Mouse (Mus musculus) intestine, embryonic 15.5 days (tissue): ENCODE data around the gene Col19a1. TPM values are rescaled to one million over a fixed set of nuclear protein-coding genes. Genes with fewer than 3 reads are reported as not detected.

Source experiments
- ATAC-seq: fragments of 200-750 bp; cut with Nextera tagmentation; 2 replicates; pipeline ENCODE4 v1.8.0; 2017; ENCODE audit warnings: moderate TSS enrichment, moderate library complexity
- H3K27ac ChIP-seq: fragments of 300-500 bp; sonication (generic); 2 replicates; pipeline ENCODE4 v1.5.1; 2015; ENCODE audit warnings: mild to moderate bottlenecking, inconsistent platforms
- H3K27me3 ChIP-seq: fragments of 300-500 bp; sonication (generic); replicated peaks from 2 replicates; pipeline ENCODE4 v1.6.1; 2015; ENCODE audit warnings: inconsistent platforms
- H3K36me3 ChIP-seq: fragments of 300-500 bp; sonication (generic); 2 replicates; pipeline ENCODE4 v1.6.1; 2015; ENCODE audit warnings: inconsistent platforms
- H3K4me1 ChIP-seq: fragments of 300-500 bp; sonication (generic); replicated peaks from 2 replicates; pipeline ENCODE4 v1.6.1; 2015; ENCODE audit warnings: inconsistent platforms
- H3K4me2 ChIP-seq: fragments of 300-500 bp; sonication (generic); replicated peaks from 2 replicates; pipeline ENCODE4 v1.6.1; 2015; ENCODE audit warnings: mild to moderate bottlenecking, inconsistent platforms
- H3K4me3 ChIP-seq: fragments of 300-500 bp; sonication (generic); replicated peaks from 2 replicates; pipeline ENCODE4 v1.5.1; 2015; ENCODE audit warnings: inconsistent platforms
- H3K9ac ChIP-seq: fragments of 300-500 bp; sonication (generic); 2 replicates; pipeline ENCODE4 v1.6.1; 2015; ENCODE audit warnings: inconsistent platforms
- H3K9me3 ChIP-seq: fragments of 300-500 bp; sonication (generic); 2 replicates; pipeline ENCODE4 v1.6.1; 2016; ENCODE audit warnings: inconsistent platforms
- WGBS: fragments of 180-500 bp; shearing (Covaris S2); methylation state at CpG from one replicate; pipeline ENCODE4 v1.1.7; 2015; 5-methylcytosine and 5-hydroxymethylcytosine counted together
- polyA plus RNA-seq: library from polyadenylated mRNA; unstranded; fragments of >200 nt; fragmentation: Nextera tagmentation; extraction: Ambion mirVana; gene quantifications from 2 replicates; pipeline ENCODE4 v1.2.1, GENCODE M21; 2015

The Col19a1 gene
- polyA plus RNA-seq, 1 experiment from 2014 or later, result 0.75 TPM

- Histone ChIP-seq H3K4me1 (0 out of 2 replicates have a peak, but pooled peaks cover 3% of the 10 kb centered on the region), H3K9ac (no peak overlapping the region), H3K27ac (no peak overlapping the region), H3K4me3 (no peak overlapping the region), H3K36me3 (no peaks in the 10 kb centered on the region), H3K4me2 (no peak overlapping the region), H3K9me3 (no peaks in the 10 kb centered on the region), H3K27me3 (no peaks in the 10 kb centered on the region)
- no peak for ATAC-seq
- 92% methylated on average over 1 of the region's 1 CpGs for WGBS
These were observed 39.7 kb downstream of the Col19a1 start for GRCm38 (mm10) chr1:24547574-24547973.

GRCm38 (mm10) chr1:24539852-24540251 lies 47.4 kb downstream of the Col19a1 start:
- Histone ChIP-seq H3K9me3 (no peaks in the 10 kb centered on the region), H3K9ac (no peak overlapping the region), H3K27ac (no peak overlapping the region), H3K27me3 (no peaks in the 10 kb centered on the region), H3K36me3 (no peaks in the 10 kb centered on the region), H3K4me2 (no peak overlapping the region), H3K4me1 (no peaks in the 10 kb centered on the region), H3K4me3 (no peak overlapping the region)
- ATAC-seq, result no peak
- 62% methylated on average over 1 of the region's 1 CpGs for WGBS

- no peaks in the 10 kb centered on the region for H3K4me1 ChIP-seq
- H3K9me3 ChIP-seq, result no peaks in the 10 kb centered on the region
- H3K4me2 ChIP-seq, result no peak overlapping the region
- H3K4me3 ChIP-seq, result no peak overlapping the region
- no peak overlapping the region for H3K27ac ChIP-seq
- H3K27me3 ChIP-seq, result no peaks in the 10 kb centered on the region
- ATAC-seq, result no peak
- no peaks in the 10 kb centered on the region for H3K36me3 ChIP-seq
- no peak overlapping the region for H3K9ac ChIP-seq
- WGBS, result 62% methylated on average over 2 of the region's 2 CpGs
These were observed 60.1 kb downstream of the Col19a1 start for GRCm38 (mm10) chr1:24527194-24527593.

DNA sequence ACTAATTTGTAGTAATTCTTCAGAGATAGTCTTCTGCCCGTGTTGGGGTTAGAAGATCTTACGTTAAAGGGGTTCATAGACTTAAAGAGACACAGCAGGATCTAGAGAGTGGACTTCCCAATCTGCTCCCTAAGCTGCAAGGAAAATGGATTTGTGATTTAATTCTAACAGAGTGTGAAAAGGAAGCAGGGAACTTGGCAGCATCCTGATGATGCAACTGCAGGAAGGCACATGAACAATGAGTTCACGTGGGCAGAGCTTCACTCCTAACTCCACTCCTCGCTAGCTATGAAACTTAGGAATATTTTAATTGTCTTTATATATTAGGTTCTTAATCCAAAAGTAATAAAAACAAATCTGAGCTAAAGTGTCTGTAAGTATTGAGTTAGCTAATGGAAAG lies 69.8 kb downstream of the Col19a1 start:
- H3K27me3 ChIP-seq, result no peaks in the 10 kb centered on the region
- no peaks in the 10 kb centered on the region for H3K4me1 ChIP-seq
- H3K27ac ChIP-seq, result no peak overlapping the region
- H3K36me3 ChIP-seq, result no peaks in the 10 kb centered on the region
- no peak overlapping the region for H3K4me2 ChIP-seq
- H3K9ac ChIP-seq, result no peak overlapping the region
- WGBS, result 79% methylated on average over 4 of the region's 4 CpGs
- no peaks in the 10 kb centered on the region for H3K9me3 ChIP-seq
- H3K4me3 ChIP-seq, result no peak overlapping the region
- ATAC-seq, result no peak

DNA sequence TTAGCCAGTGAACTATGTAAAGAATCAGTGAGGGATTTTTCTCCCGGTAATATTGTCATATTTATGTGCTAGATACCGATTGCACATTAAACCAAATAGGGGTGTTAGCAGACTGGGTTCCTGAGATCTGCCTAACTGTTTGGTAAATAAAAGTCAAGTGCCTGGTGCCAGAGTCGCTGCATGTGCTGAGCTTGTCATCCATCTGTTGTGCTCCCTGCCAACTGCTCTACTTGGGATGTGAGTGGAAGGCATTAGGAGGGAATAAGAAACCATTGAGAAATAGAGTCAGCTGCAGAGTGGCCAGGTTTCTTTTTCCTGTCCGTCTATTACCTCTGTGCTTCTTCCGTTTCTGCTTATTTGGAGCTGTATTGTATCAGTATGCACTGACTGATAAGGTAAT lies 71.9 kb downstream of the Col19a1 start:
- no peaks in the 10 kb centered on the region for H3K36me3 ChIP-seq
- H3K9me3 ChIP-seq, result no peaks in the 10 kb centered on the region
- WGBS, result 76% methylated on average over 5 of the region's 5 CpGs
- no peaks in the 10 kb centered on the region for H3K27me3 ChIP-seq
- H3K4me1 ChIP-seq, result no peaks in the 10 kb centered on the region
- ATAC-seq, result no peak
- no peak overlapping the region for H3K4me2 ChIP-seq
- no peak overlapping the region for H3K4me3 ChIP-seq
- H3K27ac ChIP-seq, result no peak overlapping the region
- H3K9ac ChIP-seq, result no peak overlapping the region

DNA sequence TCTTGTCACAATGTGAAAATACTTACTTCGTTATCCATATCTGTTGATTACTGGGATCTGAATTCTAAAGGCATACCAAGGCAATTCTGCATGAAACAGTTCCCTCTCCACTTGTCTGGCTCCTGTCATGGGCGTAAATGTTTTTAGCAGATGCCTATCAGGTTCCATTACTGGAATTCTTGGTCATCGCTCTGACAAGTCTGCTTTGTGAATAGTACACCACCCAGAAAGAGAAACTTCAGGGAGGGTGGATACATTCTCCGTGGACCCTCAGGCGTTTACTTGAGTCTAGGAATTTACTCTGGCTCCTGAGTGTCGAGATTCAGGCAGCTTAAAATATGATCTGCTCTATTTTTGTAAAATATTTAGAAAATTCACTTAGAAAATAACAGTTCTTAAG lies 75.7 kb downstream of the Col19a1 start:
- Histone ChIP-seq H3K4me1 (no peaks in the 10 kb centered on the region), H3K27me3 (no peaks in the 10 kb centered on the region), H3K36me3 (no peaks in the 10 kb centered on the region), H3K4me2 (no peak overlapping the region), H3K4me3 (no peak overlapping the region), H3K9ac (no peak overlapping the region), H3K27ac (no peak overlapping the region), H3K9me3 (no peaks in the 10 kb centered on the region)
- WGBS, result 60% methylated on average over 6 of the region's 6 CpGs
- no peak for ATAC-seq

- no peak for ATAC-seq
These were observed 91.9 kb downstream of the Col19a1 start for GRCm38 (mm10) chr1:24495400-24495799.

GRCm38 (mm10) chr1:24484161-24484560 lies 103.1 kb downstream of the Col19a1 start:
- Histone ChIP-seq H3K27me3 (no peaks in the 10 kb centered on the region), H3K4me3 (no peak overlapping the region), H3K36me3 (no peaks in the 10 kb centered on the region), H3K4me2 (no peak overlapping the region), H3K27ac (no peak overlapping the region), H3K9ac (no peak overlapping the region), H3K9me3 (no peaks in the 10 kb centered on the region), H3K4me1 (no peaks in the 10 kb centered on the region)
- ATAC-seq, result no peak
- WGBS, result 71% methylated on average over 5 of the region's 5 CpGs

More at GRCm38 (mm10) chr1:24495400-24495799, 91.9 kb downstream of the Col19a1 start:
- Histone ChIP-seq H3K4me3 (no peak overlapping the region), H3K9ac (no peak overlapping the region), H3K36me3 (no peaks in the 10 kb centered on the region), H3K9me3 (no peaks in the 10 kb centered on the region), H3K27ac (no peak overlapping the region), H3K4me1 (no peaks in the 10 kb centered on the region), H3K4me2 (no peak overlapping the region), H3K27me3 (no peaks in the 10 kb centered on the region)
- WGBS, result 89% methylated on average over 4 of the region's 4 CpGs

DNA sequence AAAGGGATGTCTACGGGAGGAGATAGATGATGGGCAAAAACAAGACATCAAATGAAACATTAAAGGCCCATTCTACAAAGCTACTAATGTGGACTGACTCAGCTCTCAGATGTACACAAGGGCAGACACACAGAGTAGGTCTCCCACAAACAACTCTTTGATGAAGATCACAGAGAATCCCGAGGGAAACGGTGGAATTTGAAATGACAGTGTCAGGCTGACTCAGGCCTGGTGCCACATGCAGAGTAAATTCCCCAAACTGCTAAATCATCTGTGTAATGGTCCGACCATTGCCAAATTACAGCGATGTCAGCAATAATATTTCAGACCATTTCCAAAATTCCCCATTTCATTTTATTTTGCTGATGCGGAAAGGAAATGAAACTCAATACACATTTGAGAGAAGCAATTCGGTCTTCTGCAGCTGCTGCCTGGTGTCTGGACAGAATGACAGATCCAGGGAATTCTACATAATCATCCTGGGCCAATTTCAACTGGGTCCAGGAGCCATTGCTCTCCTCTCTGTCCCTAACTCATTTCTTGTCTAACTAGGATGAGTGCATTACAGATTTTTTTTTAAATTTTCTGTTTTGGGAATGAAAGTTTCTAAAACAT lies 116.1 kb downstream of the Col19a1 start:
- Histone ChIP-seq H3K36me3 (no peaks in the 10 kb centered on the region), H3K9ac (no peak overlapping the region), H3K27ac (no peak overlapping the region), H3K4me3 (no peak overlapping the region), H3K4me1 (no peaks in the 10 kb centered on the region), H3K27me3 (no peaks in the 10 kb centered on the region), H3K9me3 (no peaks in the 10 kb centered on the region), H3K4me2 (no peak overlapping the region)
- 70% methylated on average over 7 of the region's 7 CpGs for WGBS
- ATAC-seq, result no peak

GRCm38 (mm10) chr1:24470633-24471032 lies 116.6 kb downstream of the Col19a1 start:
- Histone ChIP-seq H3K36me3 (no peaks in the 10 kb centered on the region), H3K27me3 (no peaks in the 10 kb centered on the region), H3K27ac (no peak overlapping the region), H3K4me3 (no peak overlapping the region), H3K9me3 (no peaks in the 10 kb centered on the region), H3K4me1 (no peaks in the 10 kb centered on the region), H3K9ac (no peak overlapping the region), H3K4me2 (no peak overlapping the region)
- WGBS, result 82% methylated on average over 5 of the region's 5 CpGs
- ATAC-seq, result no peak

GRCm38 (mm10) chr1:24461305-24461887 lies 125.9 kb downstream of the Col19a1 start:
- no peaks in the 10 kb centered on the region for H3K36me3 ChIP-seq
- WGBS, result 33% methylated on average over 3 of the region's 3 CpGs
- no peaks in the 10 kb centered on the region for H3K27me3 ChIP-seq
- no peak overlapping the region for H3K27ac ChIP-seq
- H3K9ac ChIP-seq, result no peak overlapping the region
- no peak overlapping the region for H3K4me3 ChIP-seq
- no peaks in the 10 kb centered on the region for H3K9me3 ChIP-seq
- no peak for ATAC-seq
- no peak overlapping the region for H3K4me2 ChIP-seq
- no peaks in the 10 kb centered on the region for H3K4me1 ChIP-seq

DNA sequence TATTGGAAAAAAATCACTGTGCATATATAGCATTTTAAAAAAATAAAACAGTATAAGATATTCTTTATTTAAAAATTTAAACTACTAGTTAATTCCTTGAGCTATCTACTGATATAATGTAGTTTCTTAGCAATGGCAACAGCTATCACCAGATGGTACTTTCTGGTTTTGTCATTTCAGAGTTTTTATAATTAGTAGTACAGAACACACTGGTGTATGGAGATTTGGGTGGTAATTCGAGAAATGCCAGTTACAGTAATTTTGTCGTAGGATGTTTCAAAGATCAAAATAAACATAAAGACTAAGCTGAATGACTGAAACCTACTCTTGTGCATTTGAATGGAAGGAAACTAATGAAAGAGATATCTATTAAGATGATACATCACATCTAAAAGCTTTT lies 129.3 kb downstream of the Col19a1 start:
- ATAC-seq, result no peak
- H3K4me1 ChIP-seq, result no peaks in the 10 kb centered on the region
- WGBS, result 70% methylated on average over 2 of the region's 2 CpGs
- no peak overlapping the region for H3K4me3 ChIP-seq
- H3K36me3 ChIP-seq, result no peaks in the 10 kb centered on the region
- H3K9ac ChIP-seq, result no peak overlapping the region
- H3K9me3 ChIP-seq, result no peaks in the 10 kb centered on the region
- H3K27ac ChIP-seq, result no peak overlapping the region
- no peak overlapping the region for H3K4me2 ChIP-seq
- no peaks in the 10 kb centered on the region for H3K27me3 ChIP-seq

DNA sequence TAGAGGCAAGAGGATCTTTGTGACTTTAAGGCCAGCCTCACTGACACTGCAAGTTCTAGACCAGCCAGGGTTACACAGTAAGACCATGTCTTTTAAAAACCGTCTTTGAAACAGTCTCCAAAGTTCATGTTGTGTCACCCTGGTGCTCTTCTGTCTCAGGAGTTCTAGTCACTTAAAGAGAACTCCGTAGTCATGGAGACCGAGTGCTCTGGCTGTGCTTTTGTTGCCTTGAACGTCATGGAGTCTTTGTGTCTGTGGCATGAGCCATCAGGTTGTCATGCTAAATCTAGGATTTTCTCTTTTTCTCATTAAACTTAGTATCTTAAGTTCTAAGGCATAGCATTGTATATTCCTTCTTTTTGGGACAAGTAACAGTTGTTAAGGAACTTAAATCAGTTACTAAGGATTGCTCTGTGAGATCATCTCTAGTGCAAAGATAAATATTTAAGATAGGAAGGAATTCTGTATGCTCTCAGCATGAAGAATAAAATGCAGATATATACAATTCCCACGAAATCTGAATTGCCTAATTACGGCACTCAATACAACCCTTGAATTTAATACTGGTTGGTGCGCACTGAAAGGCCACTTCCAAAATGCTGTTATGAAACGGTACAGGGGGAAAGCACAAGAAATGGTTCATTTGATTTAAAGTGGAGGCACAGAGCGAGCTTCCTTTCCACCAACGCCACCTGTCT lies 134.6 kb downstream of the Col19a1 start:
- H3K27ac ChIP-seq, result peak overlapping the region; percentile 62; the same call in 1 of the 2 replicates
- 50% methylated on average over 10 of the region's 10 CpGs for WGBS

More for the DNA sequence above, 134.6 kb downstream of the Col19a1 start:
- H3K36me3 ChIP-seq, result no peaks in the 10 kb centered on the region
- H3K9ac ChIP-seq, result no peak overlapping the region
- no peaks in the 10 kb centered on the region for H3K9me3 ChIP-seq
- no peaks in the 10 kb centered on the region for H3K4me1 ChIP-seq
- no peaks in the 10 kb centered on the region for H3K27me3 ChIP-seq
- ATAC-seq, result peak; percentile 63
- H3K4me2 ChIP-seq, result no peak overlapping the region
- H3K4me3 ChIP-seq, result no peak overlapping the region
